Mouse (Mus musculus) lung, postnatal 10 days (tissue): ENCODE results near the gene Ajuba.
A peak's percentile ranks its signal among the peaks of the same experiment; 100 is the strongest.
"Not testable (repeated sequence)": the region's sequence is repeated elsewhere in the genome, so short reads cannot be mapped to it uniquely, and the experiment has no call there.

Experiments
- DNase-seq: peaks from one replicate; pipeline ENCODE4 v3.0.0; 2021

Gene Ajuba

GRCm38 (mm10) chr14:54577089-54577982 lies at the start of gene Ajuba:
TSS of gene Ajuba (minus strand) at chr14:54577558.
- peak; percentile 96 for DNase-seq

- no peak for DNase-seq
Observed at GRCm38 (mm10) chr14:54624976-54625375, 47.6 kb upstream of the Ajuba start.

- DNase-seq = no peak
Observed at GRCm38 (mm10) chr14:54623334-54623733, 46.0 kb upstream of the Ajuba start.

GRCm38 (mm10) chr14:54621133-54621532 lies 43.8 kb upstream of the Ajuba start, which contains the start of gene Psmb11:
TSS of gene Psmb11 (plus strand) at chr14:54621433.
- no peak for DNase-seq

GRCm38 (mm10) chr14:54617897-54618365 lies 40.6 kb upstream of the Ajuba start, which contains the start of gene Psmb5:
TSS of gene Psmb5 (minus strand) at chr14:54618022.
- DNase-seq = peak; percentile 91

GRCm38 (mm10) chr14:54617152-54617896 lies 40.0 kb upstream of the Ajuba start:
- DNase-seq = peak; percentile 24

GRCm38 (mm10) chr14:54616226-54616825 lies 39.0 kb upstream of the Ajuba start:
- DNase-seq = no peak

- DNase-seq = not testable (repeated sequence)
Observed at GRCm38 (mm10) chr14:54614130-54614529, 36.8 kb upstream of the Ajuba start.

- no peak for DNase-seq
Observed at GRCm38 (mm10) chr14:54610648-54611047, 33.3 kb upstream of the Ajuba start.

- DNase-seq = peak; percentile 56
Observed at GRCm38 (mm10) chr14:54609962-54610361, 32.6 kb upstream of the Ajuba start.

- peak; percentile 50 for DNase-seq
Observed at GRCm38 (mm10) chr14:54609245-54609644, 31.9 kb upstream of the Ajuba start.

GRCm38 (mm10) chr14:54607226-54607625 lies 29.9 kb upstream of the Ajuba start:
- DNase-seq = no peak

- peak; percentile 89 for DNase-seq
Observed at GRCm38 (mm10) chr14:54605752-54606321, 28.5 kb upstream of the Ajuba start, which contains the start of gene 4931414P19Rik. TSS of gene 4931414P19Rik (minus strand) at chr14:54605993.

- peak; percentile 10 for DNase-seq
Observed at GRCm38 (mm10) chr14:54603686-54604085, 26.3 kb upstream of the Ajuba start.

- DNase-seq = peak; percentile 99
Observed at GRCm38 (mm10) chr14:54603038-54603654, 25.8 kb upstream of the Ajuba start.

GRCm38 (mm10) chr14:54602613-54603012 lies 25.3 kb upstream of the Ajuba start:
- peak; percentile 12 for DNase-seq

GRCm38 (mm10) chr14:54601601-54602000 lies 24.2 kb upstream of the Ajuba start:
- DNase-seq = no peak

- no peak for DNase-seq
Observed at GRCm38 (mm10) chr14:54597084-54597483, 19.7 kb upstream of the Ajuba start.

- DNase-seq = no peak
Observed at GRCm38 (mm10) chr14:54594631-54595414, 17.5 kb upstream of the Ajuba start.

GRCm38 (mm10) chr14:54594055-54594454 lies 16.7 kb upstream of the Ajuba start:
- DNase-seq = no peak

- no peak for DNase-seq
Observed at GRCm38 (mm10) chr14:54592319-54592934, 15.1 kb upstream of the Ajuba start.
